Mouse (Mus musculus): ENCODE data around the gene Eef1akmt3. TPM values are rescaled to one million over a fixed set of nuclear protein-coding genes. Genes with fewer than 3 reads are reported as not detected.

Gene Eef1akmt3
- total and polyA plus RNA-seq, 3 experiments = 0.06 TPM; not detected in 2

DNA sequence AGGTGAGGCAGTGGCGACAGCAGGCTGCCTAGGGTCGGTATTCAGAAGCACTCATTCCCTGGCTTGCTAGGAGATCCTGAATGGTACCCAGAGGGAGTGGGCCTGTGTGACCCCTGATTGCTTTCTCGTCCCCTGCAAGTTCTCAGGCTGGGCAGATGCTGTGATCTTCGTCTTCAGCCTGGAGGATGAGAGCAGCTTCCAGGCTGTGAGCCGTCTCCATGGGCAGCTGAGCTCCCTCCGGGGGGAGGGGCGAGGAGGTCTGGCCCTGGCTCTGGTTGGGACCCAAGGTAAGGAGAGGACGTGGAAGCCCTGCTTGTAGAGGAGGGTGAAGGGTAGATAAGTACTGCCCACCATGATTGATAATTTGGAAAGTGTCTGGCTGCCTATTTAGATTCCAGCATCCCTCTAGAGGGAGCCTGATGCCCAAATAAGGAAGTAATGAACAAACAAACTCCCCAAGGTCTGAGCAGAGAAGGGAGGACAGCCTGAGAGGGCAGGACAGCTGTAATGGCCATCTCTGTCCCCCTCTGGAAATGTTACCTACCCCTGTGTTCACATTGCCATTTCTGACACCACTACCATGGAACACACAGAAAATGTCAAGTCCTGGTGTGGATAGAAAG, 42.1 kb upstream of the Eef1akmt3 start:
- WGBS = 41% methylated on average over 8 of the region's 8 CpGs
- no peak overlapping the region for H3K9ac ChIP-seq (ENCODE audit: low read depth, low read length)
- no peaks in the 10 kb centered on the region for H3K4me1 ChIP-seq (ENCODE audit: control insufficient read depth, insufficient read depth, low read length)
- DNase-seq = no peak
- H3K36me3 ChIP-seq (ENCODE audit: control insufficient read depth, insufficient read depth, low read length) = no peaks in the 10 kb centered on the region
- intact Hi-C loops (cut with DNase I) = no loop called here
- H3K27ac ChIP-seq = no peak overlapping the region
- no peaks in the 10 kb centered on the region for H3K79me2 ChIP-seq (replicated peaks; ENCODE audit: control insufficient read depth, insufficient read depth, low read length)
- H3K4me3 ChIP-seq = no peak overlapping the region
- no peak for TF ChIP-seq POLR2A (IDR thresholded peaks at IDR 0.05; ENCODE audit: insufficient read depth, low read depth, low read length)
- H3K27me3 ChIP-seq (ENCODE audit: control insufficient read depth, insufficient read depth, low read length) = no peaks in the 10 kb centered on the region; the same call in 1 of the 2 replicates

DNA sequence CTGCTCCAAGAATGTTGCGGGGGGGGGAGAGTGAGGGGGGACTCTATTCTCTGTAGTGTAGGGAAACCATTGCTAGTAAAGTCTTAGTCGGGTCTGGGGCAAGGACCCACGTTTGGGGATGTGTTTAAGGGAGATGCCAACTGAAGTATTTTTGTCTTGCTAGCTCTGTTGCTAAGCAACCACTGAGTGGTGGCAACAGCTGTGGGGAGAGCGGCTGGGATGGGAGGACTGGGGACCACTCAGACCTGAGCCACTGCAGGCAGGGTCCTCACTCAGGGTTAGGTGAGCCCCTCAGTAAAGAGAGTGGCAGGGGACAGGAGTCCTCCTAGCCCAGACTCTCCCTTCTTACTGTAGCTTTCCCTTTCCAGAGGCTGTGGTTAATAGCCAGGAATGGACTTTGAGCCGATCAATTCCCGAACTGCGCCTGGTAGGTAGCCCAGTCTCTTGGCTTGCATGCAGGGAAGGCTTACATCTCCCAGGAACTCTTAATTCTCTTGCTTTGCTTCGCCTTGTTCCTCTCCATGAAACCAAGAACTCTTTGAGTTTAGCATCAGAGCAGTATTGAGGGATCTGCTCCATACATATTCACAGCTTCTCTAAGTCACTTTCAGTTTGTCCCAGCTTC, 40.8 kb upstream of the Eef1akmt3 start:
- WGBS = 29% methylated on average over 8 of the region's 8 CpGs
- Histone ChIP-seq H3K27ac (no peak overlapping the region), H3K4me1 (ENCODE audit: control insufficient read depth, insufficient read depth, low read length) (no peaks in the 10 kb centered on the region), H3K4me3 (no peak overlapping the region), H3K36me3 (ENCODE audit: control insufficient read depth, insufficient read depth, low read length) (no peaks in the 10 kb centered on the region), H3K27me3 (ENCODE audit: control insufficient read depth, insufficient read depth, low read length) (no peaks in the 10 kb centered on the region; the same call in 1 of the 2 replicates), H3K9ac (ENCODE audit: low read depth, low read length) (no peak overlapping the region), H3K79me2 (replicated peaks; ENCODE audit: control insufficient read depth, insufficient read depth, low read length) (no peaks in the 10 kb centered on the region)
- TF ChIP-seq EP300 (IDR thresholded peaks at IDR 0.05; ENCODE audit: insufficient read depth, low read depth, low read length) (no peak), CTCF (IDR thresholded peaks at IDR 0.05) (no peak), POLR2A (IDR thresholded peaks at IDR 0.05; ENCODE audit: insufficient read depth, low read depth, low read length) (no peak)
- no peak for DNase-seq
- intact Hi-C loops (cut with DNase I) = no loop called here

DNA sequence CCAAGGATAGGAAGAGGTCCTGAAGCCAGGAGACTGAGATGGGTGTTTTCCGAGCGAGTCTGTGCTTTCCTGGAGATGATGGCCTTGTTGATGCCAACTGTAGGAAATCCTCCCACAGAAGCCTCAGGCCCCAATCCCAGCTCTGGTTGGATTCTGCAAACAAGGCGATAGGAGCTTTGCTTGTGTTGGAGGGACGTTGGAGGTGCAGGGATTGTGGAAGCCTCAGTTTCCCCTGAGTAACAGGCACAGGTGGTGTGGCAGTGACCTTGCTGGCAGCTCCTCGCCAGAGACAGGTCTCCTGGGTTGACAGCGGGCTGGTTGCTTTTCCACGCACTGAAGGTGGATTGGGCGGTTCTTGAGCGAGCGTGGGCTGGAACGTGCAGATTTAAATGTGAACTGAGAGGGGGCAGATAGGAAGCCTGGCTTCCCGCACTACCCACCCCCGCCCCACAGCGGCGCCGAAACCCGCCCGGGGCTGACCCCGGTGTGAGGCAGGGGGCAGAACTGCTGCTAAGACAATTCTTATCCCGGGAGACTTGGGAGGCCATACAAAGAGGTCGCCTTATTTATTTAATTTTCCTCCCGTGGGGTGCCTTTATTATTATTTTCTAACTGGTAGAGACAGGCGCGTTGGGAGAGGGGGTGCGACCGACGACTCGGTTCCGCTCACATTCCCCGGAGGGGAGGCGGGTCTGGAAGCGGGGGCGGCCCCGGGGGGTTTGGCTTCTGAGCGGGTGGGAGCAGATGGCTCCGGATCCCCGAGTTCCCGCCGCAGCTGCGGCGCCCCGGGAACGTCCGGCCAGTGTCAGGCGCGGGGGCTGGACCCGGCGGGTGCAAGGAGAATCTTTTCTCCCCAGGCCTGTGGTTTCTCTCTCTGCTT, 39.8 kb upstream of the Eef1akmt3 start:
- TF ChIP-seq EP300 (IDR thresholded peaks at IDR 0.05; ENCODE audit: insufficient read depth, low read depth, low read length) = no peak
- TF ChIP-seq POLR2A (IDR thresholded peaks at IDR 0.05; ENCODE audit: insufficient read depth, low read depth, low read length) = no peak
- TF ChIP-seq CTCF (IDR thresholded peaks at IDR 0.05) = peak; percentile 29
- H3K27me3 ChIP-seq (ENCODE audit: control insufficient read depth, insufficient read depth, low read length) = no peaks in the 10 kb centered on the region; the same call in 1 of the 2 replicates
- intact Hi-C loops (cut with DNase I) = no loop called here

DNA sequence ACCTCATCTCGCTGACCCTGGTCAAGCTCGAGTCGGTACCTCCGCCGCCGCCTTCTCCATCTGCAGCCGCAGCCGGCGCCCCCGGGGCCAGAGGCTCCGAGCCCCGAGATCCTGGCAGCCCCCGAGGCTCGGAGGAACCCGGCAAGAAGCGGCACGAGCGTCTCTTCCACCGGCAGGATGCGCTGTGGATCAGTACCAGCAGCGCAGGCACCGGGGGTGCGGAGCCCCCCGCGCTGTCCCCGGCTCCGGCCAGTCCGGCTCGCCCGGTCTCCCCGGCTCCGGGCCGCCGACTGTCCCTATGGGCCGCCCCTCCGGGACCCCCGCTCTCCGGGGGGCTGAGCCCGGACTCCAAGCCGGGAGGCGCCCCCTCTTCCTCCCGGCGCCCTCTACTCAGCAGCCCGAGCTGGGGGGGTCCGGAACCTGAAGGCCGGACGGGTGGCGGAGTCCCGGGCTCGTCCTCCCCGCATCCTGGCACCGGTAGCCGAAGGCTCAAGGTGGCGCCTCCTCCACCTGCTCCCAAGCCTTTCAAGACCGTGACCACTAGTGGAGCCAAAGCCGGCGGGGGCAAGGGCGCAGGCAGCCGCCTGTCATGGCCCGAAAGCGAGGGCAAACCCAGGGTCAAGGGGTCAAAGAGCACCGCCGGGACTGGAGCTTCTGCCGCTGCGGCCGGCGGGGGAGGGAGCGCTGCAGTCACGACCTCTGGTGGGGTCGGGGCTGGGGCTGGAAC, 38.5 kb upstream of the Eef1akmt3 start:
- Histone ChIP-seq H3K4me3 (peak overlapping the region; percentile 53), H3K36me3 (ENCODE audit: control insufficient read depth, insufficient read depth, low read length) (no peaks in the 10 kb centered on the region), H3K4me1 (ENCODE audit: control insufficient read depth, insufficient read depth, low read length) (no peaks in the 10 kb centered on the region), H3K27me3 (ENCODE audit: control insufficient read depth, insufficient read depth, low read length) (no peaks in the 10 kb centered on the region; the same call in 1 of the 2 replicates), H3K27ac (peak overlapping the region; percentile 41), H3K9ac (ENCODE audit: low read depth, low read length) (peak overlapping the region; percentile 13), H3K79me2 (replicated peaks; ENCODE audit: control insufficient read depth, insufficient read depth, low read length) (no peaks in the 10 kb centered on the region)
- peak; percentile 35 to 58 for DNase-seq
- whole genome bisulfite sequencing = 11% methylated on average over 68 of the region's 70 CpGs
- intact Hi-C loops (cut with DNase I) = no loop called here
- TF ChIP-seq CTCF (IDR thresholded peaks at IDR 0.05) (peak; percentile 61), EP300 (IDR thresholded peaks at IDR 0.05; ENCODE audit: insufficient read depth, low read depth, low read length) (no peak)

More for the DNA sequence above, 39.8 kb upstream of the Eef1akmt3 start:
- H3K4me1 ChIP-seq (ENCODE audit: control insufficient read depth, insufficient read depth, low read length) = no peaks in the 10 kb centered on the region
- WGBS = 8% methylated on average over 48 of the region's 48 CpGs
- peak overlapping the region; percentile 7 for H3K9ac ChIP-seq (ENCODE audit: low read depth, low read length)
- H3K27ac ChIP-seq = peak overlapping the region; percentile 41
- no peaks in the 10 kb centered on the region for H3K36me3 ChIP-seq (ENCODE audit: control insufficient read depth, insufficient read depth, low read length)
- H3K79me2 ChIP-seq (replicated peaks; ENCODE audit: control insufficient read depth, insufficient read depth, low read length) = no peaks in the 10 kb centered on the region
- peak overlapping the region; percentile 53 for H3K4me3 ChIP-seq
- peak; percentile 68 to 72 for DNase-seq

DNA sequence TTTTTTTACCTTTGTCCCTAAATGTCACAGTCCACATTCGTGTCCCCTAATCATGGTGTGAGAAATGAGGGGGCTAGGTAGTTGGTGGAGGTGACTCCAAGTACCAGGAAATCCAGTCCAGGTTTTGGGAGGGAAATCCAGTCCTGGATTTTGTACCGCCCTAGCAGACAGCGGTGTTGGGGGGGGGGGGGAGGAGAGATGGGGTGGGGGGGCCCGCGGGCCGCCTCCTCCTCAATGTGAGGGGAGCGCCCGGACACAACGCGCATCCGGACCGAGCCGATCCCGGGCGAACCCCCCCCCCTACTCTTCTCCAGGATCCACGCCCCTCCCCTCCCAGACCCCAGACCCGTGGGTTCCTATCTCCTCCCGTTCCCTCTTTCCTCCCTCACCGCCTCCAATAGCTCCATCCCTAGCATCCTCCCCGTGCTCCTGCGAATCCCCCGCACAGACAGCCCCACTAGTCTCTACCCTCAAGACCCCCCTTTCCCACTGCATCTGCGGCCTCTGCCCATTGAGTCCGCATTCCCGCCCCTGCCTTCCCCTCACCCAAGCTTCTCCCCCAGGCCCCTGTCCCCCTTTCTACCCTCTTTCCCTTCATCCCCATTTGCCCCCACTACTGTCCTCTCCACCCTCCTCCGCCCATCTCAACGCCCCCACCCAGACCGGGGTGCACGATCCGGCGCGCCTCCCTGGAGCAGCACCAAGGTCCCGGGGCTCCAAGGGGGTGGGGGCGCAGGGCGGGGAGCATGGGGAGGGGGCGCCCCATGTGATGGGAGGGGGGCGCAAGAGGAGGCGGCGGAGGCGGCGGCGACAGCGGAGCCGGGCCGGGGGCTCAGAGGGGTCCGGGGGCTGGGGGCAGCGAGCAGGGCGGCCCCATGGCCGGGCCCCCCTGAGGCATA, 37.6 kb upstream of the Eef1akmt3 start:
- peak overlapping the region; percentile 53 for H3K4me3 ChIP-seq
- intact Hi-C loops (cut with DNase I) = no loop called here
- WGBS = under 1% methylated on average over 37 of the region's 49 CpGs
- H3K79me2 ChIP-seq (replicated peaks; ENCODE audit: control insufficient read depth, insufficient read depth, low read length) = no peaks in the 10 kb centered on the region
- H3K9ac ChIP-seq (ENCODE audit: low read depth, low read length) = peak overlapping the region; percentile 21
- H3K27ac ChIP-seq = peak overlapping the region; percentile 41; the same call in 1 of the 2 replicates
- H3K4me1 ChIP-seq (ENCODE audit: control insufficient read depth, insufficient read depth, low read length) = no peaks in the 10 kb centered on the region
- no peaks in the 10 kb centered on the region for H3K36me3 ChIP-seq (ENCODE audit: control insufficient read depth, insufficient read depth, low read length)
- TF ChIP-seq POLR2A (IDR thresholded peaks at IDR 0.05; ENCODE audit: insufficient read depth, low read depth, low read length) (no peak), EP300 (IDR thresholded peaks at IDR 0.05; ENCODE audit: insufficient read depth, low read depth, low read length) (no peak), CTCF (IDR thresholded peaks at IDR 0.05) (no peak)
- DNase-seq = peak; percentile 29 to 66
- H3K27me3 ChIP-seq (ENCODE audit: control insufficient read depth, insufficient read depth, low read length) = no peaks in the 10 kb centered on the region; the same call in 1 of the 2 replicates
